Mouse (Mus musculus) lung, embryonic 15.5 days (tissue): Measurements from ENCODE around the gene Exog. TPM values are rescaled to one million over a fixed set of nuclear protein-coding genes. Genes with fewer than 3 reads are reported as not detected.
A peak's percentile ranks its signal among the peaks of the same experiment; 100 is the strongest.

Experiments
- ATAC-seq: fragments of 200-750 bp; cut with Nextera tagmentation; 2 replicates; pipeline ENCODE4 v1.8.0; 2017; ENCODE audit warnings: moderate number of reproducible peaks, borderline replicate concordance; ENCODE audit not compliant: low FRiP score, low TSS enrichment; ENCODE audit errors: extremely low read depth
- H3K27ac ChIP-seq: fragments of 300-500 bp; sonication (generic); 2 replicates; pipeline ENCODE4 v1.5.1; 2015; ENCODE audit warnings: moderate library complexity, mild to moderate bottlenecking, inconsistent platforms
- H3K27me3 ChIP-seq: fragments of 300-500 bp; sonication (generic); 2 replicates; pipeline ENCODE4 v1.6.1; 2015; ENCODE audit warnings: inconsistent platforms
- H3K36me3 ChIP-seq: fragments of 300-500 bp; sonication (generic); 2 replicates; pipeline ENCODE4 v1.6.1; 2015; ENCODE audit warnings: inconsistent platforms
- H3K4me1 ChIP-seq: fragments of 300-500 bp; sonication (generic); 2 replicates; pipeline ENCODE4 v1.6.1; 2015; ENCODE audit warnings: inconsistent platforms
- H3K4me2 ChIP-seq: fragments of 300-500 bp; sonication (generic); 2 replicates; pipeline ENCODE4 v1.6.1; 2015; ENCODE audit warnings: inconsistent platforms, mild to moderate bottlenecking, moderate library complexity
- H3K4me3 ChIP-seq: fragments of 300-500 bp; sonication (generic); 2 replicates; pipeline ENCODE4 v1.5.1; 2015; ENCODE audit warnings: mild to moderate bottlenecking, inconsistent platforms
- H3K9ac ChIP-seq: fragments of 300-500 bp; sonication (generic); 2 replicates; pipeline ENCODE4 v1.6.1; 2015; ENCODE audit warnings: inconsistent platforms
- H3K9me3 ChIP-seq: fragments of 300-500 bp; sonication (generic); 2 replicates; pipeline ENCODE4 v1.6.1; 2016; ENCODE audit warnings: inconsistent platforms
- WGBS: fragments of 180-500 bp; shearing (Covaris S2); methylation state at CpG from one replicate; pipeline ENCODE4 v1.1.7; 2015; 5-methylcytosine and 5-hydroxymethylcytosine counted together
- polyA plus RNA-seq: library from polyadenylated mRNA; unstranded; fragments of >200 nt; fragmentation: Nextera tagmentation; extraction: Ambion mirVana; gene quantifications from 2 replicates; pipeline ENCODE4 v1.2.1, GENCODE M21; 2015

Gene Exog
- polyA plus RNA-seq, 1 experiment from 2014 or later, result 29.2 TPM

DNA sequence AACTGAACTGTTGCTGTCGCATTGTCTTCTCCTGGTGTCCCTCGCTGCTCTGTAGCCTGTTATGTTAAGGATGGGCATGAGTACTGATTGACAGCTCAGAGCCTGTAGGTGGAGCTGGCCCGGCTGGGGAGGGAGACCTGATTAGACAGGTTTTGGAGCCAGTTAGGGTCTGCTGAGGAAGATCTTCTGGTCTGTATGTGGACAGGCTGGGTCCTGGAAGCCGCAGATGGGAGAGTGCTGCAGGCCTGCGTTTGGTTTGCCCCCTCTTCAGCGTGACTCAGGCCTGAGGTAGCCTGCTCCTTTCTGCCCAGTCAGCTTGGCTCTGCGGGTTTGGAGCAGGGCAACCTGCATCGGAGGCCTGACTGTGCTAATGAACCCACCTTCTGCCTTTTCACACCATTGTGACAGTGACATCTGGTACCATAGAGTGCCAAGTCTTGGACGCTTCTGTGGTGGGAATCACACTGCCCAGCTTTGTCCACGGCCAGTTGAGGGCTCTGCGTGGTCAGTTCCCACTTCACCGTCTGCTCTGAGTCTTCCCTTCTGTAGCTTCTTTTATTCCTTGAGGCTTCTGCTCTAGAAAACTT, 24.8 kb upstream of the Exog start:
- Histone ChIP-seq H3K4me3 (no peak overlapping the region), H3K9me3 (no peaks in the 10 kb centered on the region), H3K36me3 (no peaks in the 10 kb centered on the region), H3K4me2 (no peak overlapping the region), H3K27me3 (no peaks in the 10 kb centered on the region), H3K4me1 (peaks cover 33% of the 10 kb centered on the region), H3K27ac (no peak overlapping the region), H3K9ac (no peak overlapping the region)
- 58% methylated on average over 12 of the region's 12 CpGs for WGBS
- ATAC-seq, result no peak

DNA sequence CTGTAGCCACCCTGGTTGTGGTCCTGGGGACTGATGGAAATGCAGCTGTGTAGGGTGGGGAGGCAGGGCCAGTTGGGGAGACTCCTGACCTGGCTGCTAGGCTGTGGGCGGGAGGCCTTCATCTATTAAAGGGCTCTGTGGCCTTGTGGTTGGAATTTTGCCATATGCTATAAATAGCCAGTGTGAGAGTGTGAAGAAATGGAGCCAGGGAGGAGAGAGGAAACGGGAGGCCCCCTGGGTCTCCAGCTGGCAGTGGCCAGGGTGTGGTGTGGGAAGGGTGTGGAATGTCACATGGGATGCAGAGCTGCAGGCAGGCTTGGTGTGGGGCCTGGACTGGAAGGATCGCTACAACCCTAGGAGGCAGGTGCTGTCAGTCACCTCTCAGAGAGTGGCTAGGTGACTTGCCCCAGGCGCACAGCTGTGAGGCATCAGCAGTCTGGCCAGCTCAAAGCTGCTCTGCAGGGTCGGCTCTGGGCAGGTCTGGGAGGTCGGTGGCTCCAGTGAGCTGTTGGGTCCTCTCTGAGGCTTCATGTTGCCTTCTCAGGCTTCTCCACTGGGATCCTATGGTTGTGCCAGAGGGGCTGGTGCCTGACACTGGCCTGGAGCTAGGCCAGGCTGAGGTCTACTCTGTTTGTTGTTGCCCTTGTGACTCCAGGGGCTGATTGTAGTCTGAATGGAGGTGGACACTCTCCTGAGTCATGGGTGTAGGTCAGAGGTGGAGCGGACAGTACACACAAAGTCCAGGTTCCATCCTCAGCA, 19.3 kb upstream of the Exog start:
- H3K4me1 ChIP-seq, result peaks cover 41% of the 10 kb centered on the region
- peaks cover 3% of the 10 kb centered on the region; the same call in 1 of the 2 replicates for H3K36me3 ChIP-seq
- H3K4me3 ChIP-seq, result no peak overlapping the region
- no peaks in the 10 kb centered on the region for H3K27me3 ChIP-seq
- 22% methylated on average over 7 of the region's 7 CpGs for WGBS
- ATAC-seq, result peak; percentile 83
- H3K9ac ChIP-seq, result no peak overlapping the region
- H3K4me2 ChIP-seq, result peak overlapping the region; percentile 32
- H3K27ac ChIP-seq, result peak overlapping the region; percentile 66
- H3K9me3 ChIP-seq, result no peaks in the 10 kb centered on the region

DNA sequence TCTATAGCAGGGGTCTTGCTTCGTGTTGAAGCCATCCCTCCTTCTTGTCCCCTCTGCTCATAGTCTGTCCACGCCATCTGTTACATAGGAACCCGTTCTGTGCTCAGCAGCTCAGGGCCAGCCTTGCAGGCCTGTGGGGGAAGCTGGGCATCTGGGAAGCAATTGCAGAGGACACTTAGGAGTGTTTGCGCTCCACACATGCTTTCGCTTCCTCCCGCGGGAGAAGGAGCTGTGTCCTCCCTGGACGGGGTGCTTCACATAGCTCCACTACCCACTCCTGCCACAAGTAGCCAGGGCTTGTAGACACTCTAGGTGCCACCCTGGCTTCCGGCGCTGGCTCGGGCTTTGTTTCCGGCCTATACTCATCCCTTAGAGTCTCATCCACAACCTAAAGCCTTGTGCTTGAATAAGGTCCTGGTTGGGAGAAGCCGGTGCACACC, 18.7 kb upstream of the Exog start:
- Histone ChIP-seq H3K4me2 (no peak overlapping the region), H3K9ac (no peak overlapping the region), H3K27ac (peak overlapping the region; percentile 66), H3K4me1 (peaks cover 35% of the 10 kb centered on the region), H3K4me3 (no peak overlapping the region), H3K27me3 (no peaks in the 10 kb centered on the region), H3K36me3 (peaks cover 3% of the 10 kb centered on the region; the same call in 1 of the 2 replicates), H3K9me3 (no peaks in the 10 kb centered on the region)
- WGBS, result 62% methylated on average over 13 of the region's 13 CpGs
- peak; percentile 2; the same call in 1 of the 2 replicates for ATAC-seq

DNA sequence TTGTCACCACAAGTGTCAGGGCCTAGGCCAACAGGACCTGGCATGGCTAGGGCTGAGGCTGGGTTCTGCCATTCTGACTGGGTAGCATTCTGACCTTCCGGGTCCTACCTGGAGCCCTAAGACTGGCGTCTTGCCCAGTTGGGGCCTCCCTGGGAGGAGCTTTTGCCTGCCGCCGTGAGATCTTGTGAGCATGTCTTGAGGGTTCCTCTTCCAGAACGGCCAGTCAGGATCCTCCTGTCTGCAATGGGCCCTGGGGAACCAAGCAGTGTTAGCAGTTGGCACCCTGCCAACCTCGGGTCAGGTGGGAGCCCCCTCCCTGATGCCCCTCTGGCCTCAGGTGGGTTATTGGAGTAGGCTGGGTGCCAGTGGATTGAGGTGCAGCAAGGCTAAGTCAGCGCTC, 18.3 kb upstream of the Exog start:
- peaks cover 34% of the 10 kb centered on the region for H3K4me1 ChIP-seq
- H3K27ac ChIP-seq, result 0 out of 2 replicates have a peak overlapping the region, but pooled peaks have one; percentile 66
- H3K27me3 ChIP-seq, result no peaks in the 10 kb centered on the region
- H3K4me2 ChIP-seq, result no peak overlapping the region
- no peak overlapping the region for H3K4me3 ChIP-seq
- no peak for ATAC-seq
- H3K36me3 ChIP-seq, result peaks cover 3% of the 10 kb centered on the region; the same call in 1 of the 2 replicates
- 39% methylated on average over 7 of the region's 7 CpGs for WGBS
- no peak overlapping the region for H3K9ac ChIP-seq
- H3K9me3 ChIP-seq, result no peaks in the 10 kb centered on the region

DNA sequence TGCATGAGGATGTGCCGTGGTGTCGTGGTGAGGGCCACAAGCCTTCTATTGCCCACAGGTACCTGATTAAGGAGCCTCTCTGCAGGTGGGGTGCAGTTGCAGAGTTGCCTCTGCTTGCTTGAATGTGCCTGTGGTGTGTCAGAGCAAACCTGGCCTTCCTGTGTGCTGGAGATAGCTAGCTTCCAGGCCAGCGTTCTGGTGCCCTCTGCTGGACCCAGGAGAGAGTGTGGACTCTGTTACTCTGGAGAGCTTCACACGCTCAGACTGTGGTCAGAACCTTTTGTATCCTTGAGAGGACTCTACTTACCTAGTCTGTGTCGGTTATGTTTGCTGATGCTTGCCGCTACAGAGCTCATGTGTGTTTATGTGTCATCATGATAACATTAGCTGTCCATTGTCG, 14.4 kb upstream of the Exog start:
- ATAC-seq, result no peak
- WGBS, result 39% methylated on average over 7 of the region's 7 CpGs
- Histone ChIP-seq H3K36me3 (peaks cover 20% of the 10 kb centered on the region), H3K27ac (no peak overlapping the region), H3K9me3 (no peaks in the 10 kb centered on the region), H3K27me3 (no peaks in the 10 kb centered on the region), H3K4me2 (no peak overlapping the region), H3K4me1 (peaks cover 22% of the 10 kb centered on the region), H3K9ac (no peak overlapping the region), H3K4me3 (no peak overlapping the region)

DNA sequence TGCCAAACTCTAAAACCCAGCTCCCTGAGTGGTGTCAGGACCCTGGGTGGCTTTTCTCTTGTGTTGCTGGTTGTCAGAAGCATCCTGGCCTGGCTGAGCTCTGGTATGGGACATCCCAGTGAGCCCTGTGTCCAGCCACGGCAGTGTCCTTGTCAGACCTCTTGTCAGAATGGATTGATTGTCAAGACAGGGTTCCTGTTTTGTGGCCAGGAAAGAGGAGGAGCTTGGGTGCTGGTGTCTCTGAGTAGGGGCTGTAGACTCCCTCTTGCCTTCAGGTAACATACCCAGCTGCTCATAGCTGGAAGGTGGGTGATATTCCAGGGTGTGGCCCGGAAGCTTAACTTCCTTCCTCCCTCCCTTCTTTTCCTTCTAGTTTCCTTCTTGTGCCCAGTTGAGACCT, 8.9 kb upstream of the Exog start:
- no peak for ATAC-seq
- Histone ChIP-seq H3K36me3 (peaks cover 24% of the 10 kb centered on the region), H3K27ac (no peak overlapping the region), H3K9ac (no peak overlapping the region), H3K4me2 (no peak overlapping the region), H3K4me3 (no peak overlapping the region), H3K9me3 (no peaks in the 10 kb centered on the region), H3K4me1 (no peaks in the 10 kb centered on the region), H3K27me3 (no peaks in the 10 kb centered on the region)
- WGBS, result 65% methylated on average over 2 of the region's 2 CpGs

DNA sequence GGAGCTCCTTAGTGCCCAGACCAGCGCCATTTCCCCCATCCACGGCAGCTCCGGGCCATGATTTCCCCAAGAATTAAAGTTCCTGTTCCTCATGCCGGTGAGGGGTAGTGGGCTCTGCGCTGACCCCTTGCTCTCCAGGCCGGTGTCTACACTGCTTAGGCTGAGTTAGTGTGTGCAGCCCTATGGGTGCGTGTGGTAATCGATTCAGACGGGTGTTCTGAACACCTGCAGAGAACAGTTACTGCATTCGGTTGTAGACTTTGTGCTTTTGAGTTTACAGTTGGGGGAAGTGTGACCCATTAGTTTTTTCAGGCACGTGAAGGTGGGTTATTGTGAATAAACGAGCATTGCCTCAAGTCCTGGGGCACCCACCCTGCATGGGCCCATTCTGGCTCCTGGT, 6.7 kb upstream of the Exog start:
- H3K36me3 ChIP-seq, result peaks cover 16% of the 10 kb centered on the region; the same call in 1 of the 2 replicates
- no peak overlapping the region for H3K27ac ChIP-seq
- WGBS, result 87% methylated on average over 12 of the region's 12 CpGs
- H3K4me2 ChIP-seq, result no peak overlapping the region
- no peak overlapping the region for H3K9ac ChIP-seq
- H3K9me3 ChIP-seq, result no peaks in the 10 kb centered on the region
- no peaks in the 10 kb centered on the region for H3K4me1 ChIP-seq
- ATAC-seq, result no peak
- no peak overlapping the region for H3K4me3 ChIP-seq
- no peaks in the 10 kb centered on the region for H3K27me3 ChIP-seq

DNA sequence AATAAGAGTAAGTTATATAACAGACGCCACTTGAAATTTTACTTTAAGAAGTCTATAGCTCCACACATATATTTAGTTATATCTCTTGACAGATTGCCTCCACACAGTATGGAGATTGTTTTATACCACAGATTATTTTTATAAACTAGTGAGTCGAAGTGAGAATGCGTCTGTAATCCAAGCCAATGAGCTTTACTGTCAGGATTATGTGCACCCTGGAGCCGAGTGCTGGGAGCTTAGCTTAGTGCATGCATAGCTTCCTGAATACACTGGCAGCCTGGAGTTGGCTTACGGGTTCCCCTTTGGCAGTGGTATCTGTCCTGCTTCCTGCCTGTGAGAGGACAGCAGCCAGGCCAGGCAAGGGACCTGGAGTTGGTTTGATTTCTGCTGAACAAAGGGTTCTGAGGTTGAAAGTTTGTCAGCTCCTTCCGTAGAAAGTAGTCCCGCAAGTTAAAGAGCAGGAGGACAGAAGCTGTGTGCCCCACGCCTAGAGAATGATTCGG, 6.2 kb upstream of the Exog start:
- no peak overlapping the region for H3K9ac ChIP-seq
- ATAC-seq, result no peak
- no peaks in the 10 kb centered on the region for H3K4me1 ChIP-seq
- peaks cover 16% of the 10 kb centered on the region; the same call in 1 of the 2 replicates for H3K36me3 ChIP-seq
- no peak overlapping the region for H3K4me2 ChIP-seq
- H3K4me3 ChIP-seq, result no peak overlapping the region
- H3K27me3 ChIP-seq, result no peaks in the 10 kb centered on the region
- no peaks in the 10 kb centered on the region for H3K9me3 ChIP-seq
- WGBS, result 89% methylated on average over 9 of the region's 9 CpGs
- no peak overlapping the region for H3K27ac ChIP-seq

DNA sequence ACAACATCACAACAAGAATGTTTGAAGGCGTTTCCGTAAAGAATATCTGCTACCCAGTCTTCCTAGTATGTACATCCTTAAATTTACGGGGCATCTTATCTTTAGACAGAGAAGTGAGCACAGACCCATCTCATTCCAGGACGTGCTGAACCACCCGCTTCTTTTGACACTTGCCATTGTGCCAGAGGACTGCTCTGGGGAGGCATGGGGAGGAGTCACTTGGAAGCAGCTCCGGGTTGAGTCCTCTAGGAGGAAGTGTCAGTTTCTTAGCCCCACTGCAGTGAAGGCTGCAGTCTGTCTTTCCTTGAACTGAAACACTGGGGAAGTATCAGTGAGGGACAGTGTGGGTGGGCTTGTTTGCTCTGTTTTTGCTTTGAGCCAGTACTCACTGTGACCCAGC, 994 bp downstream of the Exog start:
- peaks cover 12% of the 10 kb centered on the region for H3K4me1 ChIP-seq
- ATAC-seq, result no peak
- H3K4me2 ChIP-seq, result peak overlapping the region; percentile 81
- no peak overlapping the region for H3K27ac ChIP-seq
- H3K36me3 ChIP-seq, result peaks cover 34% of the 10 kb centered on the region
- peak overlapping the region; percentile 77 for H3K9ac ChIP-seq
- 20% methylated on average over 6 of the region's 6 CpGs for WGBS
- no peaks in the 10 kb centered on the region for H3K27me3 ChIP-seq
- no peaks in the 10 kb centered on the region for H3K9me3 ChIP-seq
- peak overlapping the region; percentile 61 for H3K4me3 ChIP-seq

DNA sequence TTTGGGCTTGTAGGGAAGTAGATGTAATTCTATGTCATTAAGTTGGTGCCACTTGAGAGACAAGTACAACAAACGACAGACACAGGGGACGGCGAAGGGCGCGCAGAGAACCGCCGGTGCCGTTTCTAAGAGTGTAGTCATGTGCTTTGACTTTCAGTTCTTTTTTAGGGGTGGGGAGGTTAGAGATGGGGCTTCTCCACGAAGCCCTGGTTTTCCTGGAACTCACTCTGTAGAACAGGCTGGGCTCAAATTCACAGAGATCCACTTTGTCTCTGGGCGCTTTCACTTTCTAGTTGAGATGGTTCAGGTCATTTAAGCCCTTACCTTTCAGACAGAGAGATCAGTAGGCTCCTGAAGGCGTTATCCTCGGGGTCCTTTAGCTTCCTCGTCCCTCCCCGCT, 11.2 kb downstream of the Exog start:
- no peak overlapping the region for H3K4me3 ChIP-seq
- H3K9me3 ChIP-seq, result no peaks in the 10 kb centered on the region
- peaks cover 36% of the 10 kb centered on the region for H3K36me3 ChIP-seq
- H3K9ac ChIP-seq, result no peak overlapping the region
- H3K4me1 ChIP-seq, result no peaks in the 10 kb centered on the region
- ATAC-seq, result no peak
- no peak overlapping the region for H3K27ac ChIP-seq
- H3K27me3 ChIP-seq, result no peaks in the 10 kb centered on the region
- 81% methylated on average over 14 of the region's 14 CpGs for WGBS
- no peak overlapping the region for H3K4me2 ChIP-seq

DNA sequence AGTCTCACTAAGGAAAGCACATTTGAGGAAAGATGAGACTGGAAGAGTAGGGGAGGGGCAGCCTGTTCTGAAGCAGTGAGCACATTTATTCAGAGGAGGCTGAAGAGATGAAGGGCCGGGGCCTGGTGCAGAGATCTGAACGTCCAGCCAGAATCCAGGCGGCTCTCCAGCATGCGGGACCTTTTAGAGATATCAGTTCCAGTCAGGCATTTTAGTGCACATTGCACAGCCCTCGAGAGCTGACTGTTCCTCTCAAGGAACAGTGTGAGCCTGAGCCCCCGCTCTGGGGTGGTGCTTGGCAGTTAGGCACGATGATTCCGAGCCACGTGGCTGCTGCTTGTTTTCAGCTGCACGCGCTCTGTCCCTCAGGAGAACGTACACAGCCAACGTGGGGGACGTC, 12.4 kb downstream of the Exog start:
- peaks cover 34% of the 10 kb centered on the region for H3K36me3 ChIP-seq
- H3K27me3 ChIP-seq, result no peaks in the 10 kb centered on the region
- H3K9ac ChIP-seq, result no peak overlapping the region
- no peak for ATAC-seq
- no peak overlapping the region for H3K4me2 ChIP-seq
- no peaks in the 10 kb centered on the region for H3K4me1 ChIP-seq
- H3K9me3 ChIP-seq, result no peaks in the 10 kb centered on the region
- WGBS, result 78% methylated on average over 14 of the region's 14 CpGs
- H3K4me3 ChIP-seq, result no peak overlapping the region
- H3K27ac ChIP-seq, result no peak overlapping the region

DNA sequence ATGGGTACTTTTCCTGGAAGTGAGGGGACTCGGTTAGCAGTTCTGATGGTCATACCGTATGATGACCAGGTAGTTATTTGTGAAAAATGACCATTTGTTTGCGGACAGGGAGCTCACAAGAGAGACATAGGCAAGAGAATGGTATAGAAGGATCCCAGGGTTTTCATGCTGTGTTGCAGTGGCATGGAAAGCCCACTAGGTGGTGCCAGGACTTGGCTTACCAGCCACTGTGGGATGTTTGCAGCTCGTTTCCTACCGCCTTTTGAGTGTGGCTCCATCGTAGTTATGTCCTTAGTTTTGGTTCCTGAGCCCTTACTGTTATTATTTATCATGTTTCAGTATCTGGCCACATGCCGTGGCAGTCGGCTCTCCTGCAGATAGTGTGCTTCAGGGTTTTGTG, 15.7 kb downstream of the Exog start:
- Histone ChIP-seq H3K36me3 (peaks cover 49% of the 10 kb centered on the region), H3K27me3 (no peaks in the 10 kb centered on the region), H3K4me1 (no peaks in the 10 kb centered on the region), H3K4me3 (no peak overlapping the region), H3K9ac (no peak overlapping the region), H3K27ac (no peak overlapping the region), H3K9me3 (no peaks in the 10 kb centered on the region), H3K4me2 (no peak overlapping the region)
- ATAC-seq, result no peak
- WGBS, result 32% methylated on average over 8 of the region's 8 CpGs
